Mouse (Mus musculus) neural tube, embryonic 11.5 days (tissue): ENCODE data around the gene Gsdma3. TPM values are rescaled to one million over a fixed set of nuclear protein-coding genes. Genes with fewer than 3 reads are reported as not detected.

ENCODE experiments used
- ATAC-seq: fragments of 200-750 bp; cut with Nextera tagmentation; 2 replicates; pipeline ENCODE4 v1.8.0; 2017; ENCODE audit warnings: moderate number of reproducible peaks, mild to moderate bottlenecking, moderate TSS enrichment, moderate library complexity; ENCODE audit not compliant: insufficient read depth, low FRiP score, low TSS enrichment
- DNase-seq: peaks from one replicate; pipeline ENCODE4 v3.0.0-alpha.2; 2015; ENCODE audit warnings: low spot score
- H3K27ac ChIP-seq: fragments of 300-500 bp; sonication (generic); 2 replicates; pipeline ENCODE4 v1.5.1; 2014; ENCODE audit warnings: low read depth, mild to moderate bottlenecking, low read length
- H3K27me3 ChIP-seq: fragments of 300-500 bp; sonication (generic); 2 replicates; pipeline ENCODE4 v1.6.1; 2014; ENCODE audit warnings: mild to moderate bottlenecking, low read length, mixed read lengths; ENCODE audit not compliant: control insufficient read depth, insufficient read depth
- H3K36me3 ChIP-seq: fragments of 300-500 bp; sonication (generic); 2 replicates; pipeline ENCODE4 v1.6.1; 2014; ENCODE audit warnings: mild to moderate bottlenecking, low read length, moderate library complexity, mixed read lengths; ENCODE audit not compliant: control insufficient read depth, insufficient read depth
- H3K4me1 ChIP-seq: fragments of 300-500 bp; sonication (generic); 2 replicates; pipeline ENCODE4 v1.6.1; 2014; ENCODE audit warnings: low read length, mixed read lengths; ENCODE audit not compliant: control insufficient read depth, insufficient read depth
- H3K4me2 ChIP-seq: fragments of 300-500 bp; sonication (generic); 2 replicates; pipeline ENCODE4 v1.6.1; 2014; ENCODE audit warnings: low read depth, mild to moderate bottlenecking, moderate library complexity
- H3K4me3 ChIP-seq: fragments of 300-500 bp; sonication (generic); 2 replicates; pipeline ENCODE4 v1.5.1; 2014; ENCODE audit warnings: low read depth, low read length
- H3K9ac ChIP-seq: fragments of 300-500 bp; sonication (generic); 2 replicates; pipeline ENCODE4 v1.6.1; 2014; ENCODE audit warnings: mild to moderate bottlenecking, low read length
- H3K9me3 ChIP-seq: fragments of 300-500 bp; sonication (generic); 2 replicates; pipeline ENCODE4 v1.6.1; 2016; ENCODE audit warnings: low read length; ENCODE audit not compliant: control insufficient read depth
- WGBS: fragments of 180-500 bp; shearing (Covaris S2); extraction: QIAGEN DNeasy Blood & Tissue Kit; methylation state at CpG from one replicate; pipeline ENCODE4 v1.1.7; 2014; 5-methylcytosine and 5-hydroxymethylcytosine counted together
- polyA plus RNA-seq: library from polyadenylated mRNA; unstranded; fragments of >200 nt; fragmentation: Nextera tagmentation; extraction: Ambion mirVana; gene quantifications from 2 replicates; pipeline ENCODE4 v1.2.1, GENCODE M21; 2014

Gene Gsdma3
- polyA plus RNA-seq, 1 experiment from 2014 or later = not detected

- WGBS = 45% methylated on average over 1 of the region's 1 CpGs
- Histone ChIP-seq H3K4me3 (no peak overlapping the region), H3K36me3 (peaks cover 7% of the 10 kb centered on the region), H3K27ac (no peak overlapping the region), H3K27me3 (no peaks in the 10 kb centered on the region), H3K9ac (no peak overlapping the region), H3K4me2 (no peak overlapping the region), H3K4me1 (peaks cover 23% of the 10 kb centered on the region), H3K9me3 (no peaks in the 10 kb centered on the region)
- DNase-seq = no peak
- ATAC-seq = no peak
These were observed 42.0 kb upstream of the Gsdma3 start for GRCm38 (mm10) chr11:98584146-98584545.

GRCm38 (mm10) chr11:98584629-98585177 is 41.5 kb upstream of the Gsdma3 start:
- peaks cover 7% of the 10 kb centered on the region for H3K36me3 ChIP-seq
- no peak overlapping the region for H3K9ac ChIP-seq
- no peak overlapping the region for H3K4me3 ChIP-seq
- no peak overlapping the region for H3K4me2 ChIP-seq
- H3K9me3 ChIP-seq = no peaks in the 10 kb centered on the region
- H3K27ac ChIP-seq = no peak overlapping the region
- no peak for DNase-seq
- WGBS = 93% methylated on average over 6 of the region's 6 CpGs
- no peak for ATAC-seq
- H3K27me3 ChIP-seq = no peaks in the 10 kb centered on the region
- peaks cover 23% of the 10 kb centered on the region for H3K4me1 ChIP-seq

GRCm38 (mm10) chr11:98586087-98586891 is 39.9 kb upstream of the Gsdma3 start:
- peak; percentile 39; the same call in 1 of the 2 replicates for ATAC-seq
- H3K4me3 ChIP-seq = peak overlapping the region; percentile 82
- H3K9me3 ChIP-seq = no peaks in the 10 kb centered on the region
- H3K27ac ChIP-seq = no peak overlapping the region
- 3% methylated on average over 22 of the region's 22 CpGs for WGBS
- H3K9ac ChIP-seq = peak overlapping the region; percentile 76
- H3K4me1 ChIP-seq = peaks cover 23% of the 10 kb centered on the region
- H3K4me2 ChIP-seq = peak overlapping the region; percentile 81
- no peak for DNase-seq
- H3K36me3 ChIP-seq = peaks cover 7% of the 10 kb centered on the region
- no peaks in the 10 kb centered on the region for H3K27me3 ChIP-seq

- Histone ChIP-seq H3K9ac (peak within 1 kb of the TSS; percentile 76), H3K27ac (peak within 1 kb of the TSS; percentile 49; the same call in 1 of the 2 replicates), H3K36me3 (peaks cover 7% of the 10 kb centered on the region), H3K9me3 (no peaks in the 10 kb centered on the region), H3K27me3 (no peaks in the 10 kb centered on the region), H3K4me1 (peaks cover 23% of the 10 kb centered on the region), H3K4me2 (peak within 1 kb of the TSS; percentile 81), H3K4me3 (peak within 1 kb of the TSS; percentile 82)
- DNase-seq = peak; percentile 98
- WGBS = under 1% methylated on average over 48 of the region's 49 CpGs
- peak; percentile 94 for ATAC-seq
These were observed 39.1 kb upstream of the Gsdma3 start, which contains the start of gene Ormdl3 for GRCm38 (mm10) chr11:98586892-98587563. Ormdl3 (minus strand) TSS chr11:98587368.

GRCm38 (mm10) chr11:98587684-98588546 is 38.2 kb upstream of the Gsdma3 start:
- H3K4me2 ChIP-seq = peak overlapping the region; percentile 44
- H3K27ac ChIP-seq = peak overlapping the region; percentile 49; the same call in 1 of the 2 replicates
- H3K9me3 ChIP-seq = no peaks in the 10 kb centered on the region
- H3K4me1 ChIP-seq = peaks cover 23% of the 10 kb centered on the region
- peak overlapping the region; percentile 82 for H3K4me3 ChIP-seq
- H3K27me3 ChIP-seq = no peaks in the 10 kb centered on the region
- DNase-seq = peak; percentile 60
- 7% methylated on average over 20 of the region's 20 CpGs for WGBS
- ATAC-seq = no peak
- H3K9ac ChIP-seq = peak overlapping the region; percentile 27
- H3K36me3 ChIP-seq = peaks cover 6% of the 10 kb centered on the region

- ATAC-seq = no peak
- Histone ChIP-seq H3K36me3 (no peaks in the 10 kb centered on the region), H3K9me3 (no peaks in the 10 kb centered on the region), H3K4me2 (no peak overlapping the region), H3K27ac (no peak overlapping the region), H3K4me1 (peaks cover 23% of the 10 kb centered on the region), H3K27me3 (no peaks in the 10 kb centered on the region), H3K4me3 (no peak overlapping the region), H3K9ac (no peak overlapping the region)
- DNase-seq = no peak
- WGBS = 70% methylated on average over 6 of the region's 6 CpGs
These were observed 37.3 kb upstream of the Gsdma3 start for GRCm38 (mm10) chr11:98588833-98589281.

- peaks cover 23% of the 10 kb centered on the region for H3K4me1 ChIP-seq
- DNase-seq (no peak), ATAC-seq (no peak)
- no peak overlapping the region for H3K27ac ChIP-seq
- H3K9ac ChIP-seq = no peak overlapping the region
- H3K27me3 ChIP-seq = no peaks in the 10 kb centered on the region
- no peaks in the 10 kb centered on the region for H3K36me3 ChIP-seq
- no peak overlapping the region for H3K4me2 ChIP-seq
- no peak overlapping the region for H3K4me3 ChIP-seq
- 85% methylated on average over 8 of the region's 8 CpGs for WGBS
- H3K9me3 ChIP-seq = no peaks in the 10 kb centered on the region
These were observed 36.9 kb upstream of the Gsdma3 start for GRCm38 (mm10) chr11:98589306-98589705.
